Mouse (Mus musculus) c-Kit-positive CD71-positive TER-119-negative erythroid progenitor cells, embryonic 14.5 days (primary cell): ENCODE measurements around the gene Vamp5.
A peak's percentile ranks its signal among the peaks of the same experiment; 100 is the strongest.

Experiments
- DNase-seq: peaks from one replicate; pipeline ENCODE4 v3.0.0-alpha.2; 2013; ENCODE audit warnings: low read depth

Vamp5 gene

GRCm38 (mm10) chr6:72389471-72389940 is 9.2 kb upstream of the Vamp5 start:
- DNase-seq, result peak; percentile 89

GRCm38 (mm10) chr6:72388791-72389329 is 8.6 kb upstream of the Vamp5 start:
- DNase-seq, result no peak

GRCm38 (mm10) chr6:72388266-72388665 is 8.0 kb upstream of the Vamp5 start:
- DNase-seq, result no peak

GRCm38 (mm10) chr6:72387816-72388215 is 7.5 kb upstream of the Vamp5 start:
- no peak for DNase-seq

GRCm38 (mm10) chr6:72386561-72386960 is 6.3 kb upstream of the Vamp5 start:
- DNase-seq, result no peak

GRCm38 (mm10) chr6:72385258-72385657 is 5.0 kb upstream of the Vamp5 start:
- DNase-seq, result no peak

- DNase-seq, result no peak
These were observed 3.7 kb upstream of the Vamp5 start for GRCm38 (mm10) chr6:72383952-72384351.

GRCm38 (mm10) chr6:72383142-72383820 is 3.0 kb upstream of the Vamp5 start:
- DNase-seq, result no peak

- DNase-seq, result no peak
These were observed 2.2 kb upstream of the Vamp5 start for GRCm38 (mm10) chr6:72382494-72382893.

GRCm38 (mm10) chr6:72379377-72380130 is 714 bp downstream of the Vamp5 start:
- no peak for DNase-seq

- no peak for DNase-seq
These were observed 1.6 kb downstream of the Vamp5 start for GRCm38 (mm10) chr6:72378510-72379234.

- DNase-seq, result no peak
These were observed 5.3 kb downstream of the Vamp5 start for GRCm38 (mm10) chr6:72374820-72375563.

GRCm38 (mm10) chr6:72374206-72374605 is 6.1 kb downstream of the Vamp5 start:
- DNase-seq, result no peak

GRCm38 (mm10) chr6:72373184-72373583 is 7.1 kb downstream of the Vamp5 start:
- no peak for DNase-seq

GRCm38 (mm10) chr6:72371571-72371970 is 8.7 kb downstream of the Vamp5 start:
- no peak for DNase-seq

GRCm38 (mm10) chr6:72371147-72371546 is 9.1 kb downstream of the Vamp5 start:
- no peak for DNase-seq

- no peak for DNase-seq
These were observed 10.2 kb downstream of the Vamp5 start for GRCm38 (mm10) chr6:72370091-72370490.

- no peak for DNase-seq
These were observed 10.7 kb downstream of the Vamp5 start for GRCm38 (mm10) chr6:72369557-72369956.

GRCm38 (mm10) chr6:72367460-72367974 is 12.8 kb downstream of the Vamp5 start:
- DNase-seq, result no peak

GRCm38 (mm10) chr6:72366844-72367443 is 13.3 kb downstream of the Vamp5 start, which contains the start of gene Rnf181:
Gene Rnf181, minus strand, starts transcription at chr6:72366956.
- no peak for DNase-seq

GRCm38 (mm10) chr6:72366304-72366703 is 14.0 kb downstream of the Vamp5 start:
- DNase-seq, result no peak
